Mouse (Mus musculus) heart, embryonic 12.5 days (tissue): ENCODE measurements around the gene Jmy. TPM values are rescaled to one million over a fixed set of nuclear protein-coding genes. Genes with fewer than 3 reads are reported as not detected.
A peak's percentile ranks its signal among the peaks of the same experiment; 100 is the strongest.

Source experiments
- ATAC-seq: fragments of 200-750 bp; cut with Nextera tagmentation; 2 replicates; pipeline ENCODE4 v1.8.0; 2017; ENCODE audit warnings: moderate TSS enrichment, moderate library complexity; ENCODE audit not compliant: insufficient number of reproducible peaks, low FRiP score
- H3K27ac ChIP-seq: fragments of 300-500 bp; sonication (generic); 2 replicates; pipeline ENCODE4 v1.5.1; 2016; ENCODE audit warnings: mild to moderate bottlenecking, moderate library complexity; ENCODE audit not compliant: poor library complexity, severe bottlenecking
- H3K27me3 ChIP-seq: fragments of 300-500 bp; sonication (generic); replicated peaks from 2 replicates; pipeline ENCODE4 v1.6.1; 2016; ENCODE audit warnings: mild to moderate bottlenecking, moderate library complexity
- H3K36me3 ChIP-seq: fragments of 300-500 bp; sonication (generic); 2 replicates; pipeline ENCODE4 v1.6.1; 2016; ENCODE audit warnings: mild to moderate bottlenecking, moderate library complexity
- H3K4me1 ChIP-seq: fragments of 300-500 bp; sonication (generic); replicated peaks from 2 replicates; pipeline ENCODE4 v1.6.1; 2016; ENCODE audit warnings: mild to moderate bottlenecking
- H3K4me2 ChIP-seq: fragments of 300-500 bp; sonication (generic); 2 replicates; pipeline ENCODE4 v1.6.1; 2016; ENCODE audit warnings: mild to moderate bottlenecking, moderate library complexity
- H3K4me3 ChIP-seq: fragments of 300-500 bp; sonication (generic); 2 replicates; pipeline ENCODE4 v1.5.1; 2016; ENCODE audit warnings: mild to moderate bottlenecking
- H3K9ac ChIP-seq: fragments of 300-500 bp; sonication (generic); 2 replicates; pipeline ENCODE4 v1.6.1; 2016; ENCODE audit warnings: mild to moderate bottlenecking, moderate library complexity
- H3K9me3 ChIP-seq: fragments of 300-500 bp; sonication (generic); replicated peaks from 2 replicates; pipeline ENCODE4 v1.6.1; 2016; ENCODE audit warnings: mild to moderate bottlenecking, moderate library complexity
- WGBS: fragments of 180-500 bp; shearing (Covaris S2); methylation state at CpG from one replicate; pipeline ENCODE4 v1.1.7; 2016; 5-methylcytosine and 5-hydroxymethylcytosine counted together
- polyA plus RNA-seq: library from polyadenylated mRNA; unstranded; fragments of >200 nt; fragmentation: Nextera tagmentation; extraction: Ambion mirVana; gene quantifications from 2 replicates; pipeline ENCODE4 v1.2.1, GENCODE M21; 2016

Jmy gene
- polyA plus RNA-seq, 1 experiment from 2014 or later = 9.1 TPM

GRCm38 (mm10) chr13:93499973-93500633 is 495 bp upstream of the Jmy start:
- WGBS = 13% methylated on average over 12 of the region's 12 CpGs
- Histone ChIP-seq H3K27ac (peak overlapping the region; percentile 97), H3K4me2 (peak overlapping the region; percentile 80), H3K9me3 (no peaks in the 10 kb centered on the region), H3K36me3 (no peaks in the 10 kb centered on the region), H3K9ac (peak overlapping the region; percentile 99), H3K4me1 (peaks cover 11% of the 10 kb centered on the region), H3K27me3 (no peaks in the 10 kb centered on the region), H3K4me3 (peak overlapping the region; percentile 94)
- ATAC-seq = no peak

GRCm38 (mm10) chr13:93498211-93499166 is 1.1 kb downstream of the Jmy start:
- Histone ChIP-seq H3K9me3 (no peaks in the 10 kb centered on the region), H3K27me3 (no peaks in the 10 kb centered on the region), H3K9ac (peak overlapping the region; percentile 99), H3K4me3 (peak overlapping the region; percentile 94), H3K4me2 (peak overlapping the region; percentile 80), H3K4me1 (peaks cover 14% of the 10 kb centered on the region), H3K27ac (peak overlapping the region; percentile 97), H3K36me3 (peaks cover 5% of the 10 kb centered on the region)
- ATAC-seq = peak; percentile 35
- under 1% methylated on average over 93 of the region's 94 CpGs for WGBS

- Histone ChIP-seq H3K4me3 (peak overlapping the region; percentile 45), H3K27ac (no peak overlapping the region), H3K9ac (peak overlapping the region; percentile 68), H3K27me3 (no peaks in the 10 kb centered on the region), H3K9me3 (no peaks in the 10 kb centered on the region), H3K36me3 (peaks cover 7% of the 10 kb centered on the region), H3K4me1 (peaks cover 14% of the 10 kb centered on the region), H3K4me2 (peak overlapping the region; percentile 82)
- 19% methylated on average over 1 of the region's 1 CpGs for WGBS
- no peak for ATAC-seq
Observed at GRCm38 (mm10) chr13:93496977-93497376, 2.6 kb downstream of the Jmy start.

GRCm38 (mm10) chr13:93488510-93488909 is 11.1 kb downstream of the Jmy start:
- H3K4me3 ChIP-seq = no peak overlapping the region

GRCm38 (mm10) chr13:93487734-93488133 is 11.9 kb downstream of the Jmy start:
- no peak overlapping the region for H3K27ac ChIP-seq
- H3K36me3 ChIP-seq = peaks cover 14% of the 10 kb centered on the region
- H3K4me3 ChIP-seq = no peak overlapping the region
- no peak overlapping the region for H3K9ac ChIP-seq
- H3K4me1 ChIP-seq = peaks cover 24% of the 10 kb centered on the region
- WGBS = 98% methylated on average over 8 of the region's 8 CpGs
- no peak overlapping the region for H3K4me2 ChIP-seq
- H3K27me3 ChIP-seq = no peaks in the 10 kb centered on the region
- no peak for ATAC-seq
- no peaks in the 10 kb centered on the region; the same call in 1 of the 2 replicates for H3K9me3 ChIP-seq

More at GRCm38 (mm10) chr13:93488510-93488909, 11.1 kb downstream of the Jmy start:
- Histone ChIP-seq H3K36me3 (peaks cover 14% of the 10 kb centered on the region), H3K9ac (no peak overlapping the region), H3K4me2 (no peak overlapping the region), H3K27me3 (no peaks in the 10 kb centered on the region), H3K9me3 (no peaks in the 10 kb centered on the region; the same call in 1 of the 2 replicates), H3K4me1 (peaks cover 24% of the 10 kb centered on the region), H3K27ac (no peak overlapping the region)
- 71% methylated on average over 2 of the region's 2 CpGs for WGBS
- no peak for ATAC-seq

- Histone ChIP-seq H3K4me3 (no peak overlapping the region), H3K9me3 (no peaks in the 10 kb centered on the region), H3K4me2 (no peak overlapping the region), H3K27ac (no peak overlapping the region), H3K27me3 (no peaks in the 10 kb centered on the region), H3K4me1 (peaks cover 19% of the 10 kb centered on the region), H3K9ac (no peak overlapping the region), H3K36me3 (peaks cover 18% of the 10 kb centered on the region)
- ATAC-seq = no peak
- 96% methylated on average over 3 of the region's 3 CpGs for WGBS
Observed at GRCm38 (mm10) chr13:93484276-93484675, 15.3 kb downstream of the Jmy start.

GRCm38 (mm10) chr13:93481110-93481509 is 18.5 kb downstream of the Jmy start:
- no peak overlapping the region for H3K9ac ChIP-seq
- H3K4me2 ChIP-seq = no peak overlapping the region
- no peaks in the 10 kb centered on the region for H3K27me3 ChIP-seq
- H3K4me1 ChIP-seq = peaks cover 3% of the 10 kb centered on the region; the same call in 1 of the 2 replicates
- 85% methylated on average over 3 of the region's 3 CpGs for WGBS
- H3K27ac ChIP-seq = no peak overlapping the region
- no peak overlapping the region for H3K4me3 ChIP-seq
- H3K36me3 ChIP-seq = peaks cover 18% of the 10 kb centered on the region
- no peaks in the 10 kb centered on the region for H3K9me3 ChIP-seq
- no peak for ATAC-seq

- no peak overlapping the region for H3K27ac ChIP-seq
- H3K4me1 ChIP-seq = no peaks in the 10 kb centered on the region
- no peak overlapping the region for H3K4me3 ChIP-seq
- no peaks in the 10 kb centered on the region for H3K27me3 ChIP-seq
- no peak overlapping the region for H3K9ac ChIP-seq
- no peak for ATAC-seq
- no peaks in the 10 kb centered on the region for H3K9me3 ChIP-seq
- H3K36me3 ChIP-seq = peaks cover 28% of the 10 kb centered on the region
- H3K4me2 ChIP-seq = no peak overlapping the region
- WGBS = 91% methylated on average over 3 of the region's 3 CpGs
Observed at GRCm38 (mm10) chr13:93478344-93478743, 21.3 kb downstream of the Jmy start.

- no peaks in the 10 kb centered on the region for H3K4me1 ChIP-seq
- no peak overlapping the region for H3K4me3 ChIP-seq
- no peaks in the 10 kb centered on the region for H3K9me3 ChIP-seq
- no peaks in the 10 kb centered on the region for H3K27me3 ChIP-seq
- peaks cover 25% of the 10 kb centered on the region for H3K36me3 ChIP-seq
- H3K27ac ChIP-seq = no peak overlapping the region
- no peak overlapping the region for H3K4me2 ChIP-seq
- H3K9ac ChIP-seq = no peak overlapping the region
- 92% methylated on average over 3 of the region's 3 CpGs for WGBS
- no peak for ATAC-seq
Observed at GRCm38 (mm10) chr13:93468355-93468754, 31.3 kb downstream of the Jmy start.

GRCm38 (mm10) chr13:93459566-93459965 is 40.0 kb downstream of the Jmy start:
- peaks cover 3% of the 10 kb centered on the region; the same call in 1 of the 2 replicates for H3K4me1 ChIP-seq
- peaks cover 36% of the 10 kb centered on the region for H3K36me3 ChIP-seq
- no peak overlapping the region for H3K4me2 ChIP-seq
- no peaks in the 10 kb centered on the region for H3K27me3 ChIP-seq
- ATAC-seq = no peak
- 95% methylated on average over 7 of the region's 7 CpGs for WGBS
- no peak overlapping the region for H3K4me3 ChIP-seq
- H3K9me3 ChIP-seq = no peaks in the 10 kb centered on the region
- no peak overlapping the region for H3K27ac ChIP-seq
- H3K9ac ChIP-seq = no peak overlapping the region

- no peak for ATAC-seq
- WGBS = 45% methylated on average over 4 of the region's 4 CpGs
- peaks cover 30% of the 10 kb centered on the region for H3K36me3 ChIP-seq
- peaks cover 6% of the 10 kb centered on the region; the same call in 1 of the 2 replicates for H3K4me1 ChIP-seq
- no peaks in the 10 kb centered on the region for H3K9me3 ChIP-seq
- peak overlapping the region; percentile 14; the same call in 1 of the 2 replicates for H3K27ac ChIP-seq
- no peak overlapping the region for H3K4me2 ChIP-seq
- H3K9ac ChIP-seq = no peak overlapping the region
- H3K27me3 ChIP-seq = no peaks in the 10 kb centered on the region
- no peak overlapping the region for H3K4me3 ChIP-seq
Observed at GRCm38 (mm10) chr13:93458616-93459015, 41.0 kb downstream of the Jmy start.
